Mouse (Mus musculus) embryonic facial prominence, embryonic 14.5 days (tissue): Measurements from ENCODE around the gene Traf3ip3. TPM values are rescaled to one million over a fixed set of nuclear protein-coding genes. Genes with fewer than 3 reads are reported as not detected.

ENCODE experiments used
- ATAC-seq: fragments of 200-750 bp; cut with Nextera tagmentation; 2 replicates; pipeline ENCODE4 v1.8.0; 2017; ENCODE audit warnings: low read depth, moderate number of reproducible peaks, moderate TSS enrichment
- DNase-seq: peaks from one replicate; pipeline ENCODE4 v3.0.0-alpha.2; 2015; ENCODE audit warnings: low spot score
- H3K27ac ChIP-seq: fragments of 300-500 bp; sonication (generic); replicated peaks from 2 replicates; pipeline ENCODE4 v1.5.1; 2014; ENCODE audit warnings: low read depth, mild to moderate bottlenecking, low read length, moderate library complexity
- H3K27me3 ChIP-seq: fragments of 300-500 bp; sonication (generic); replicated peaks from 2 replicates; pipeline ENCODE4 v1.6.1; 2014; ENCODE audit warnings: low read length; ENCODE audit not compliant: control insufficient read depth, insufficient read depth
- H3K36me3 ChIP-seq: fragments of 300-500 bp; sonication (generic); 2 replicates; pipeline ENCODE4 v1.6.1; 2014; ENCODE audit warnings: low read length, mixed read lengths; ENCODE audit not compliant: control insufficient read depth, insufficient read depth
- H3K4me1 ChIP-seq: fragments of 300-500 bp; sonication (generic); 2 replicates; pipeline ENCODE4 v1.6.1; 2014; ENCODE audit warnings: antibody characterized with exemption, low read length; ENCODE audit not compliant: control insufficient read depth, insufficient read depth
- H3K4me2 ChIP-seq: fragments of 300-500 bp; sonication (generic); 2 replicates; pipeline ENCODE4 v1.6.1; 2014; ENCODE audit warnings: low read depth, mild to moderate bottlenecking, low read length, moderate library complexity, mixed read lengths
- H3K4me3 ChIP-seq: fragments of 300-500 bp; sonication (generic); 2 replicates; pipeline ENCODE4 v1.5.1; 2014; ENCODE audit warnings: low read depth, mild to moderate bottlenecking, low read length
- H3K9ac ChIP-seq: fragments of 300-500 bp; sonication (generic); 2 replicates; pipeline ENCODE4 v1.6.1; 2014; ENCODE audit warnings: low read depth, mild to moderate bottlenecking, low read length, moderate library complexity, mixed read lengths
- H3K9me3 ChIP-seq: fragments of 300-500 bp; sonication (generic); 2 replicates; pipeline ENCODE4 v1.6.1; 2016; ENCODE audit warnings: low read length; ENCODE audit not compliant: control insufficient read depth
- WGBS: fragments of 180-500 bp; shearing (Covaris S2); extraction: QIAGEN DNeasy Blood & Tissue Kit; methylation state at CpG from one replicate; pipeline ENCODE4 v1.1.7; 2014; 5-methylcytosine and 5-hydroxymethylcytosine counted together
- polyA plus RNA-seq: library from polyadenylated mRNA; unstranded; fragments of >200 nt; fragmentation: Nextera tagmentation; extraction: Ambion mirVana; gene quantifications from 2 replicates; pipeline ENCODE4 v1.2.1, GENCODE M21; 2014

Gene Traf3ip3
- polyA plus RNA-seq, 1 experiment from 2014 or later = 39.3 TPM

GRCm38 (mm10) chr1:193234130-193234645, 32.7 kb upstream of the Traf3ip3 start:
- DNase-seq = no peak
- no peak for ATAC-seq
- Histone ChIP-seq H3K9ac (no peak overlapping the region), H3K4me1 (peaks cover 5% of the 10 kb centered on the region; the same call in 1 of the 2 replicates), H3K36me3 (no peaks in the 10 kb centered on the region), H3K4me2 (no peak overlapping the region), H3K27me3 (no peaks in the 10 kb centered on the region), H3K9me3 (no peaks in the 10 kb centered on the region), H3K4me3 (no peak overlapping the region), H3K27ac (no peak overlapping the region)
- 98% methylated on average over 2 of the region's 2 CpGs for WGBS

GRCm38 (mm10) chr1:193232732-193233131, 31.2 kb upstream of the Traf3ip3 start:
- H3K9me3 ChIP-seq = no peaks in the 10 kb centered on the region
- no peak overlapping the region for H3K4me3 ChIP-seq
- no peak for ATAC-seq
- no peak overlapping the region for H3K4me2 ChIP-seq
- H3K9ac ChIP-seq = no peak overlapping the region
- no peak for DNase-seq
- no peaks in the 10 kb centered on the region for H3K36me3 ChIP-seq
- peaks cover 5% of the 10 kb centered on the region; the same call in 1 of the 2 replicates for H3K4me1 ChIP-seq
- 0 out of 2 replicates have a peak overlapping the region, but pooled peaks have one; percentile 15 for H3K27ac ChIP-seq
- WGBS = 72% methylated on average over 2 of the region's 2 CpGs
- H3K27me3 ChIP-seq = no peaks in the 10 kb centered on the region

DNA sequence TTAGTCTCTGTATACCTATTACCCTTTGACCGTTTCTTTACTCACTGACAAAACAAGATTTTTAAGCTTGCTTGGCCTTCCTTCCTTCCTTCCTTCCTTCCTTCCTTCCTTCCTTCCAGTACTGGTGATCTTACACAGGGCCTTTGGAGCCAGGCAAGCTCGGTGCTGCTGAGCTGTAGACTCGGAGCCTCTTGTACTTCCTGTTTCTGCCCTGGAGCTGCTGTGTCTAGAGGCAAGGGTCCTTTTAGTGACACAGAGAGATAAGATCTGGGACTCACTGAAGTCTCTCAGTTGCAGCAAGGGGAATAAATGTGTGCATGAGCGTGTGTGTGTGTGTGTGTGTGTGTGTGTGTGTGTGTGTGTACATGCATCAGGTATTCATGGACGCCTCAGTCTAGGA, 29.4 kb upstream of the Traf3ip3 start:
- no peak for DNase-seq
- Histone ChIP-seq H3K4me1 (peaks cover 16% of the 10 kb centered on the region), H3K4me3 (no peak overlapping the region), H3K9ac (no peak overlapping the region), H3K9me3 (no peaks in the 10 kb centered on the region), H3K36me3 (no peaks in the 10 kb centered on the region), H3K27ac (no peak overlapping the region), H3K27me3 (no peaks in the 10 kb centered on the region), H3K4me2 (no peak overlapping the region)
- WGBS = 52% methylated on average over 4 of the region's 5 CpGs
- ATAC-seq = no peak

DNA sequence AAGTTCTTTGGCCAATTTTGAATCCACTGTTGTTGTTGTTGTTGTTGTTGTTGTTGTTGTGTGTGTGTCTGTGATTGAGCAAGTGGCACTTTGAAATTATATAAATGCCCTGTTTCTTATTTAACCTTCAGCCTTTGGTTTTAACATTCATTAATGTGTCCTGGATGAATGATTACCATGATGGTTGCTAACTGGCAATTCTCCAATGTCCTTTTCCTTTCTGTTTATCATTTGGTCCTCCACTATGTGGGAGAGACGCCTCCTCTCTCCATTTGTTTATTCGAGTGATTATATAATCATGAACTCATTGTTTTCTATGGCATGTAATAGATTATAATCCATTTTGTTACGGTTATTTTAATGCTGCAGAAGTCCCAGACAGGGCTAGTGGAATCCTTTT, 29.0 kb upstream of the Traf3ip3 start:
- WGBS = 73% methylated on average over 3 of the region's 3 CpGs
- no peaks in the 10 kb centered on the region for H3K27me3 ChIP-seq
- no peak overlapping the region for H3K27ac ChIP-seq
- H3K9me3 ChIP-seq = no peaks in the 10 kb centered on the region
- H3K4me1 ChIP-seq = peaks cover 16% of the 10 kb centered on the region
- no peak for ATAC-seq
- no peak overlapping the region for H3K9ac ChIP-seq
- no peaks in the 10 kb centered on the region for H3K36me3 ChIP-seq
- H3K4me3 ChIP-seq = no peak overlapping the region
- H3K4me2 ChIP-seq = no peak overlapping the region
- no peak for DNase-seq

- Histone ChIP-seq H3K4me3 (no peak overlapping the region), H3K4me1 (peaks cover 13% of the 10 kb centered on the region), H3K27ac (no peak overlapping the region), H3K9me3 (no peaks in the 10 kb centered on the region), H3K4me2 (no peak overlapping the region), H3K27me3 (no peaks in the 10 kb centered on the region), H3K9ac (no peak overlapping the region), H3K36me3 (no peaks in the 10 kb centered on the region)
- DNase-seq (no peak), ATAC-seq (no peak)
- 88% methylated on average over 5 of the region's 5 CpGs for WGBS
Measured at GRCm38 (mm10) chr1:193229570-193229969, 28.1 kb upstream of the Traf3ip3 start.

GRCm38 (mm10) chr1:193227537-193227936, 26.0 kb upstream of the Traf3ip3 start:
- Histone ChIP-seq H3K4me3 (no peak overlapping the region), H3K27ac (no peak overlapping the region), H3K36me3 (no peaks in the 10 kb centered on the region), H3K9ac (no peak overlapping the region), H3K4me1 (peaks cover 11% of the 10 kb centered on the region), H3K9me3 (no peaks in the 10 kb centered on the region), H3K27me3 (no peaks in the 10 kb centered on the region), H3K4me2 (no peak overlapping the region)
- ATAC-seq (no peak), DNase-seq (no peak)
- WGBS = 64% methylated on average over 4 of the region's 4 CpGs

DNA sequence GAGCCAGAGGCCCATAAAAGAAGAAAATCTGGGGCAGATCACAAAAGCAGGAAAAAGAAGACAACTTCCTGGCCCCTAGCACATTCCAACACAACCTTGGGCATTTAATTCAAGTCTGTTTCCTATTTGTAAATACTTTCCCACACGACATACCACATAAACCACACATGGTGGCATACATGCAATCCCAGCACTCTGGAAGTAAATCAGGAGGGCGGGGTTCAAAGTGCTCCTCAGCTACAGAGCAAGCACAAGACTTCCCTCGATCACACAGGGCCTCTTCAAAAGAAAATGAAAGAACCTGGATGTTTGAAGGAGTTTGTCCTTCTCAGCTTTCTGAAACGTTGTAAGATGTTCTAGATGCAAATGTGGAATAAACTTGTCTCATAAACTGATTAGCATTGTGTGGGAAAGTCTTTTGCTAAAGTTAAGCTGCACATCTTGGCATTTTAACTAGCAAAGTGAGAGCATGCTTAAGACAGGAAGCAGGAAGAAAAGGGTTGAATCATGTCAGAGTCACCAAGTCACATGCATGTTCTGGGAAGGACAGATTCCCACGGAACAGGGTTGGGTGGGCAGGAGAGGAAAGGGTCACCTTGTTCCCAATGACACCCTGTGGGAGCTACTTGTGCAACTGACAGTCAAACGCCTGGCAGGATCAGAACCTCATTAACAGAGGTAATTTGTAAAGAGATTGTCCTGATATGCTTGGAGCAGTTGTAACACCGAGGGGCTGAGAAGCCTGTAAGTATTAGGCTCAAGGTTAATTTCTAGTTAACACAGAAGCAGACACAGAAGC, 25.4 kb upstream of the Traf3ip3 start:
- Histone ChIP-seq H3K36me3 (no peaks in the 10 kb centered on the region), H3K27ac (no peak overlapping the region), H3K4me3 (no peak overlapping the region), H3K27me3 (no peaks in the 10 kb centered on the region), H3K4me1 (peaks cover 11% of the 10 kb centered on the region), H3K9ac (no peak overlapping the region), H3K4me2 (no peak overlapping the region), H3K9me3 (no peaks in the 10 kb centered on the region)
- ATAC-seq = no peak
- peak; percentile 59 for DNase-seq
- WGBS = 33% methylated on average over 7 of the region's 7 CpGs

GRCm38 (mm10) chr1:193226114-193226513, 24.6 kb upstream of the Traf3ip3 start:
- H3K36me3 ChIP-seq = no peaks in the 10 kb centered on the region
- peaks cover 11% of the 10 kb centered on the region for H3K4me1 ChIP-seq
- no peak overlapping the region for H3K9ac ChIP-seq
- no peaks in the 10 kb centered on the region for H3K27me3 ChIP-seq
- no peak overlapping the region for H3K4me3 ChIP-seq
- no peak for DNase-seq
- WGBS = 79% methylated on average over 4 of the region's 4 CpGs
- H3K9me3 ChIP-seq = no peaks in the 10 kb centered on the region
- H3K4me2 ChIP-seq = no peak overlapping the region
- ATAC-seq = no peak
- H3K27ac ChIP-seq = no peak overlapping the region

DNA sequence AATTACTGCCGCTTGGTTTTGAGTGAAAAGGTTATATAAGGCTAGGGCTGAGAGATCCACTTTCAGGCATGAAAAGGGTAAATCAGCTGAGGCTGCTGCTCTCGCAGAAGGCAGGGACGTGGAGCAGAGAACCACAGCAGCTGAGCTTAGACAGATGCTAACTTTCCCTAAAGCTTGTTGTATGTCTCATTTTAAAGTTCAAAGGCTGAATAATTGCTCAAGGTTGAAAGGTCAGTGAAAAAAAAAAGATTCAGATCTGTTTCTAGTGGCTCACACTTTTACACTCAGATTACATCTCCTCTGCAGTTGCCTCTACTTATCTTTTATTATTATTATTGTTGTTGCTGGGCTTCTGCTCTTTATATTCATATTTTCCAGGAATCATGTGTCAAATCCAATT, 24.0 kb upstream of the Traf3ip3 start:
- Histone ChIP-seq H3K4me2 (no peak overlapping the region), H3K36me3 (no peaks in the 10 kb centered on the region), H3K27me3 (no peaks in the 10 kb centered on the region), H3K4me3 (no peak overlapping the region), H3K4me1 (peaks cover 11% of the 10 kb centered on the region), H3K27ac (no peak overlapping the region), H3K9me3 (no peaks in the 10 kb centered on the region), H3K9ac (no peak overlapping the region)
- DNase-seq = no peak
- no peak for ATAC-seq
- 21% methylated on average over 3 of the region's 3 CpGs for WGBS
